Mouse (Mus musculus) CH12.LX (cell line): ENCODE measurements around the gene Frmd8. TPM values are rescaled to one million over a fixed set of nuclear protein-coding genes. Genes with fewer than 3 reads are reported as not detected.

Experiments used
- DNase-seq: peaks from one replicate; pipeline ENCODE4 v3.0.0-alpha.2; 2013; ENCODE audit errors: extremely low read depth
- H3K27ac ChIP-seq: 2 replicates; pipeline ENCODE4 v1.5.1; 2012; ENCODE audit warnings: low read depth, mild to moderate bottlenecking, control low read depth, moderate library complexity; ENCODE audit not compliant: insufficient read depth
- H3K27me3 ChIP-seq: replicated peaks from 2 replicates; pipeline ENCODE3; 2012; ENCODE audit warnings: inconsistent platforms
- H3K36me3 ChIP-seq, 2 experiments: replicated peaks in 1 of 2; 2 replicates each; pipeline versions ENCODE3 to v1.6.1; 2012; ENCODE audit warnings: inconsistent platforms in 1 of 2, low read length in 1 of 2, mild to moderate bottlenecking in 1 of 2, mixed read lengths in 1 of 2, moderate library complexity in 1 of 2; ENCODE audit not compliant: control insufficient read depth in 1 of 2, insufficient read depth in 1 of 2
- H3K4me1 ChIP-seq, 2 experiments: 2 replicates each; pipeline ENCODE4 v1.6.1; 2012; ENCODE audit warnings: inconsistent platforms in 1 of 2, moderate library complexity in 1 of 2; ENCODE audit not compliant: insufficient read depth in 2 of 2, control insufficient read depth in 1 of 2
- H3K4me2 ChIP-seq: 2 replicates; pipeline ENCODE4 v1.6.1; 2012; ENCODE audit warnings: low read depth, mild to moderate bottlenecking, control low read depth; ENCODE audit not compliant: poor library complexity, insufficient read depth, severe bottlenecking
- H3K4me3 ChIP-seq, 3 experiments: fragments of 150-350 bp in 1 of 3; sonication (generic) in 1 of 3; replicated peaks in 1 of 3; 2 replicates each; pipeline versions ENCODE3 to v1.5.1; 2011 to 2012; ENCODE audit warnings: low read depth in 2 of 3, low read length in 2 of 3, mild to moderate bottlenecking in 2 of 3, moderate library complexity in 2 of 3, control low read depth in 1 of 3, improper control_type of control experiment in 1 of 3, inconsistent platforms in 1 of 3, mixed read lengths in 1 of 3; ENCODE audit not compliant: poor library complexity in 1 of 3
- H3K79me2 ChIP-seq: replicated peaks from 2 replicates; pipeline ENCODE4 v1.6.1; 2012; ENCODE audit warnings: mild to moderate bottlenecking, moderate library complexity; ENCODE audit not compliant: control insufficient read depth, poor library complexity, insufficient read depth, severe bottlenecking; ENCODE audit errors: extremely low read depth
- H3K9ac ChIP-seq: 2 replicates; pipeline ENCODE4 v1.6.1; 2012; ENCODE audit warnings: low read depth, mild to moderate bottlenecking, control low read depth, moderate library complexity; ENCODE audit not compliant: insufficient read depth
- H3K9me3 ChIP-seq: replicated peaks from 2 replicates; pipeline ENCODE3; 2012; ENCODE audit warnings: low read length, inconsistent platforms, mixed read lengths
- CHD1 ChIP-seq: IDR thresholded peaks from 2 replicates; pipeline ENCODE4 v1.6.1; 2012; ENCODE audit warnings: low read depth, low read length, improper control_type of control experiment, inconsistent platforms
- CHD2 ChIP-seq: IDR thresholded peaks from 2 replicates; pipeline ENCODE4 v1.6.1; 2011; ENCODE audit warnings: low read length, improper control_type of control experiment
- CTCF ChIP-seq, 2 experiments: IDR thresholded peaks in 1 of 2; conservative IDR thresholded peaks in 1 of 2; 2 replicates each; pipeline ENCODE4 v1.5.1; 2011 to 2012; ENCODE audit warnings: low read depth in 2 of 2, low read length in 2 of 2, improper control_type of control experiment in 1 of 2, inconsistent platforms in 1 of 2, mild to moderate bottlenecking in 1 of 2, moderate library complexity in 1 of 2
- E2F4 ChIP-seq: IDR thresholded peaks from 2 replicates; pipeline ENCODE4 v1.6.1; 2011; ENCODE audit warnings: low read depth, low read length, improper control_type of control experiment; ENCODE audit not compliant: insufficient replicate concordance
- ELF1 ChIP-seq: IDR thresholded peaks from 2 replicates; pipeline ENCODE4 v1.6.1; 2014; ENCODE audit warnings: low read depth, mild to moderate bottlenecking, inconsistent platforms, low read length, improper control_type of control experiment
- EP300 ChIP-seq: IDR thresholded peaks from 2 replicates; pipeline ENCODE4 v1.6.1; 2011; ENCODE audit warnings: low read length, improper control_type of control experiment
- ETS1 ChIP-seq: conservative IDR thresholded peaks from 2 replicates; pipeline ENCODE4 v1.6.1; 2012; ENCODE audit warnings: low read depth, mild to moderate bottlenecking, inconsistent platforms, low read length, improper control_type of control experiment, moderate library complexity
- GABPA ChIP-seq: IDR thresholded peaks from 2 replicates; pipeline ENCODE4 v1.6.1; 2012; ENCODE audit warnings: low read depth, low read length, improper control_type of control experiment, inconsistent platforms; ENCODE audit not compliant: insufficient replicate concordance
- HCFC1 ChIP-seq: IDR thresholded peaks from 2 replicates; pipeline ENCODE4 v1.6.1; 2012; ENCODE audit warnings: low read depth, mild to moderate bottlenecking, inconsistent platforms, low read length, improper control_type of control experiment
- IRF4 ChIP-seq: IDR thresholded peaks from 2 replicates; pipeline ENCODE4 v1.6.1; 2014; ENCODE audit warnings: low read depth, mild to moderate bottlenecking, inconsistent platforms, low read length, improper control_type of control experiment
- KAT2A ChIP-seq: IDR thresholded peaks from 2 replicates; pipeline ENCODE4 v1.6.1; 2012; ENCODE audit warnings: low read length, improper control_type of control experiment, inconsistent platforms; ENCODE audit not compliant: insufficient replicate concordance
- MAFK ChIP-seq: IDR thresholded peaks from 2 replicates; pipeline ENCODE4 v1.6.1; 2011; ENCODE audit warnings: low read length, improper control_type of control experiment; ENCODE audit not compliant: insufficient replicate concordance
- MAX ChIP-seq: IDR thresholded peaks from 2 replicates; pipeline ENCODE4 v1.6.1; 2011; ENCODE audit warnings: low read length, improper control_type of control experiment
- MAZ ChIP-seq: IDR thresholded peaks from 2 replicates; pipeline ENCODE4 v1.6.1; 2012; ENCODE audit warnings: low read depth, mild to moderate bottlenecking, inconsistent platforms, low read length, improper control_type of control experiment, moderate library complexity
- MEF2A ChIP-seq: IDR thresholded peaks from 2 replicates; pipeline ENCODE4 v1.6.1; 2014; ENCODE audit warnings: low read depth, mild to moderate bottlenecking, inconsistent platforms, low read length, improper control_type of control experiment, borderline replicate concordance
- MXI1 ChIP-seq: IDR thresholded peaks from 2 replicates; pipeline ENCODE4 v1.6.1; 2011; ENCODE audit warnings: mild to moderate bottlenecking, low read depth, low read length, improper control_type of control experiment
- NELFE ChIP-seq: IDR thresholded peaks from 2 replicates; pipeline ENCODE4 v1.6.1; 2011; ENCODE audit warnings: low read depth, low read length, improper control_type of control experiment
- NRF1 ChIP-seq: IDR thresholded peaks from 2 replicates; pipeline ENCODE4 v1.6.1; 2014; ENCODE audit warnings: low read depth, mild to moderate bottlenecking, inconsistent platforms, low read length, improper control_type of control experiment, moderate library complexity
- PAX5 ChIP-seq: IDR thresholded peaks from 2 replicates; pipeline ENCODE4 v1.6.1; 2012; ENCODE audit warnings: low read length, inconsistent platforms, mixed read lengths
- POLR2A ChIP-seq: IDR thresholded peaks from 2 replicates; pipeline ENCODE4 v1.6.1; 2011; ENCODE audit warnings: low read depth, mild to moderate bottlenecking, improper control_type of control experiment, low read length
- POLR2AphosphoS2 ChIP-seq: IDR thresholded peaks from 2 replicates; pipeline ENCODE4 v1.6.1; 2011; ENCODE audit warnings: low read depth, low read length, improper control_type of control experiment
- RCOR1 ChIP-seq: conservative IDR thresholded peaks from 2 replicates; pipeline ENCODE4 v1.6.1; 2012; ENCODE audit warnings: low read depth, mild to moderate bottlenecking, inconsistent platforms, low read length, improper control_type of control experiment
- SIN3A ChIP-seq: IDR thresholded peaks from 2 replicates; pipeline ENCODE4 v1.6.1; 2012; ENCODE audit warnings: low read length, improper control_type of control experiment, inconsistent platforms
- TBP ChIP-seq: conservative IDR thresholded peaks from 2 replicates; pipeline ENCODE4 v1.6.1; 2011; ENCODE audit warnings: low read depth, low read length, improper control_type of control experiment
- ZC3H11A ChIP-seq: IDR thresholded peaks from 2 replicates; pipeline ENCODE4 v1.6.1; 2012; ENCODE audit warnings: low read depth, mild to moderate bottlenecking, inconsistent platforms, low read length, improper control_type of control experiment
- ZMIZ1 ChIP-seq: IDR thresholded peaks from 2 replicates; pipeline ENCODE4 v1.6.1; 2012; ENCODE audit warnings: low read depth, mild to moderate bottlenecking, inconsistent platforms, low read length, improper control_type of control experiment
- ZNF384 ChIP-seq: IDR thresholded peaks from 2 replicates; pipeline ENCODE4 v1.6.1; 2012; ENCODE audit warnings: low read depth, low read length, improper control_type of control experiment, inconsistent platforms
- dilution Hi-C: fragments of 300-500 bp; cut with MboI; formaldehyde crosslinking; loops from 2 replicates; pipeline ENCODE4 v1.14.3; 2020; ENCODE audit warnings: low sequenced_read_pairs; ENCODE audit not compliant: extremely low pct_unique_long_range_greater_than_20kb, extremely low pct_ligation_motif_present
- in situ Hi-C: fragments of 300-500 bp; cut with MboI; formaldehyde crosslinking; loops from 3 replicates; pipeline ENCODE4 v1.14.3; 2019; ENCODE audit warnings: low sequenced_read_pairs, low pct_ligation_motif_present, low pct_unique_long_range_greater_than_20kb, mixed read lengths
- polyA plus RNA-seq: library from polyadenylated mRNA; unstranded; fragments of >175 nt; gene quantifications from 2 replicates; pipeline ENCODE4 v1.2.1, GENCODE M21; 2012; ENCODE audit warnings: low read depth; ENCODE audit not compliant: insufficient read length
- total RNA-seq, 2 experiments: library from RNA; depleted of rRNA; stranded (reverse); fragments of 300-350 nt in 1 of 2; fragments of >200 nt in 1 of 2; gene quantifications; 2 replicates each; pipeline ENCODE4 v1.2.3; 2012 to 2014

Frmd8 gene
- total and polyA plus RNA-seq, 3 experiments: 13.5 to 30.7 (median 25.2) TPM

DNA sequence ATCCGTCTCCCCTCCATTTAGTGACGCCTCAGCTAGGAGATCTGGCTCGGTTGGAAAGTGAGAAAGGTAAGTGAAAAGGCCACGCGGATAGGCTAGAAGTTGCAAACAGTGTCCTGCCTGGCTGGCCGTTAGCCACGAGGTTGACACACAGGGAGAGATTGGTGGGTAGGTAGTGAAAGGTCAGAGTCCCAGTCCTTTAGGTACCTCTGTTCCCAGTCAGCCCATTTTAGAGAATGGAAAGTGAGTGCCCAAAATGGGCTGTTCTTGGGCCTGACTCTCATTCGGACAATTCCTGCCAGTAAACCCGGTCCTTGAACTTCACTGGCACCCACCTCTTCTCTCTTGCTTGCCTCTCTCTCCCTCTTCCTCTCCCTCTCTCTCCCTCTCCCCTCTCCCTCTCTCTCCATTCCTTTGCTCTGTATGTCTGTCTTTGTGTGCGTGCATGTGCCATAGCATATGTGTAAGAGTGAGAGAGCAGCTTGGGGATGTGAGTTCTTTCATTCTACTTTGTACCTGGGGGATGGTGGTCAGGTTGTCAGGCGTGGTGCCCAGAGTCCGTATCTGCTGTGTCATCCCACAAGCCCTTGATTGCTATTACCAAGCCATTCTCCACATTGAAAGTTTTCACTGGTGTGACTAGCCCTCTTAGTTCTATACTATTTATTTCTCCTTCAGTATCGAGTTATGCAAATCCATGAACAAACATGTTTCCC lies 38.1 kb upstream of the Frmd8 start, which contains the start of gene Dpf2:
TSS of gene Dpf2 (minus strand) at position 4 of the 713 bp plus-strand sequence.
- H3K79me2 ChIP-seq: peaks cover 45% of the 10 kb centered on the region
- H3K36me3 ChIP-seq: peaks cover 13 to 45% of the 10 kb centered on the region in 2 experiments
- TF ChIP-seq NRF1: peak; percentile 38; the same call in 1 of the 2 replicates
- TF ChIP-seq MAFK: peak; percentile 39; the same call in 1 of the 2 replicates
- TF ChIP-seq MEF2A: no peak
- no peak for TF ChIP-seq ETS1
- no peak for TF ChIP-seq ZNF384
- no peak for TF ChIP-seq CTCF (conservative IDR thresholded peaks at IDR 0.05 in 1 of 2, IDR thresholded peaks at IDR 0.05 in 1 of 2; ENCODE audit: low read depth in 2 of 2, low read length in 2 of 2)
- no peak for TF ChIP-seq CHD2
- TF ChIP-seq ZC3H11A: no peak
- no peak for TF ChIP-seq GABPA
- TF ChIP-seq EP300: no peak
- no peak for TF ChIP-seq NELFE
- TF ChIP-seq ELF1: no peak; the same call in 1 of the 2 replicates
- no peak for TF ChIP-seq MAX
- TF ChIP-seq E2F4: no peak
- no peak for TF ChIP-seq PAX5
- no peak for TF ChIP-seq IRF4
- peak within 1 kb of the TSS; percentile 90 to 100 (median 93) for H3K4me3 ChIP-seq
- H3K27me3 ChIP-seq: no peaks in the 10 kb centered on the region
- peak within 1 kb of the TSS; percentile 94 for H3K4me2 ChIP-seq
- H3K9ac ChIP-seq: peak within 1 kb of the TSS; percentile 96
- H3K9me3 ChIP-seq: no peaks in the 10 kb centered on the region
- DNase-seq: peak; percentile 29
- peak within 1 kb of the TSS; percentile 47 for H3K27ac ChIP-seq
- in situ Hi-C loops: no loop called here
- peaks cover 11 to 40% of the 10 kb centered on the region in 2 experiments for H3K4me1 ChIP-seq
- dilution Hi-C loops: no loop called here

DNA sequence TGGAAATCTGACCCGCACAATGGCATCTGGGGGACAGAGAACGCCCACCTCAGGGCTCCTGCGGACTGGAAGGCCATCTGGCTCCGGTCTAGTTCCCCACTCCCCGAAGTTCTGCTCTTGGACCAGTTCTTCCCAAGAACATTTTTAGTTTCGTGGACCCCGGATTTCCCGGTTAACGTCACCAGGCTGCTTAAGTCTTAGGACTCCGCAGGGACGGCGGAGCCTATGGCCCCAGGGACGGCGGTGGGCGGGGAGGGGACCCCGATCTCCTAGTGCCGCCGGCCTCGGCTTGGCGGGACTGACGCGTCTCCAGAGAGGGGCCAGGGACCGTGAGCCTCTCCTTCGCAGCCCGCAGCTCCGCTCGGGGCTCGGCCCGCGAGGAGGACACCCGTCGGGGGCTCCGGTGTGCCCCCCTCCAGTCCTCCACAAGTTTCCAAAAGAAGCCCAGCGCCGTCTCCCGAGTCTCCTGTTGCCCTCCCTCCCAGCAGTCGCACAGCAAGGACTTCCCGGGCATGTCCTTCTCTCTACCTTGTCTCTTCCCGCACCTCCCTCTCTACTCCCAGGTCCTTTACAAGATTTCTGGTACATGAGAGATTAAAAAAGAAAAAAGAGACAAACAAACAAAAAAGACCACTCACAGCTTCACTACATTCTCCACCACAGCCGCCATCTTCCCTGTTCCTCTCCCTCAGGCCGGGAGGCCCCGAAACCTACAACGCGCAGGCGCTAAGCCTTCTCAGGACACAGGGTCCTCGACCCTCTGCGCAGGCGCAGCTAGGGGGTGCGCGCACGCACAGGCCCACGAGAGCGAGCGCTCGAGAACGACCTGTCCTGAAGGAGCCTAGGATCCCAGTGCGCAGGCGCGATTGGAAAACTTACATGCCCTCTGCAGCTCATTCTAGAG lies 37.3 kb upstream of the Frmd8 start:
- dilution Hi-C loops (no loop called here), in situ Hi-C loops (no loop called here)
- no peak overlapping the region; the same call in 1 of the 2 replicates for H3K27ac ChIP-seq
- H3K4me2 ChIP-seq: peak overlapping the region; percentile 94
- H3K9me3 ChIP-seq: no peaks in the 10 kb centered on the region
- peaks cover 11 to 40% of the 10 kb centered on the region in 2 experiments for H3K4me1 ChIP-seq
- H3K79me2 ChIP-seq: peaks cover 53% of the 10 kb centered on the region
- no peaks in the 10 kb centered on the region for H3K27me3 ChIP-seq
- peak overlapping the region; percentile 90 to 100 (median 93) for H3K4me3 ChIP-seq
- peak overlapping the region; percentile 96 for H3K9ac ChIP-seq
- H3K36me3 ChIP-seq: peaks cover 10 to 43% of the 10 kb centered on the region in 2 experiments
- peak; percentile 99 for DNase-seq
- TF ChIP-seq TBP (peak; percentile 77; the same call in 1 of the 2 replicates), MAX (peak; percentile 24; the same call in 1 of the 2 replicates), POLR2AphosphoS2 (0 out of 2 replicates have a peak, but pooled peaks have one; percentile 65), NELFE (peak; percentile 96), PAX5 (no peak), CHD1 (peak; percentile 90), ZMIZ1 (peak; percentile 92), MAZ (0 out of 2 replicates have a peak, but pooled peaks have one; percentile 20), CHD2 (no peak), ELF1 (peak; percentile 52), SIN3A (peak; percentile 66; the same call in 1 of the 2 replicates), ZC3H11A (no peak), RCOR1 (0 out of 2 replicates have a peak, but pooled peaks have one; percentile 38), IRF4 (peak; percentile 7; the same call in 1 of the 2 replicates), MXI1 (peak; percentile 66), HCFC1 (peak; percentile 74), KAT2A (no peak), POLR2A (peak; percentile 97), NRF1 (peak; percentile 89)
